Mouse (Mus musculus) neutrophil, adult 59 days (primary cell): ENCODE data around the gene Hira. TPM values are rescaled to one million over a fixed set of nuclear protein-coding genes. Genes with fewer than 3 reads are reported as not detected.

Source experiments
- total RNA-seq, 2 experiments: library from RNA; stranded (reverse); gene quantifications; 1 replicate in 1 of 2; 2 replicates in 1 of 2; pipeline ENCODE4 v1.2.4; 2023

Hira gene
- total RNA-seq, result 10 to 100 TPM; 45.9 to 50.2 TPM

GRCm38 (mm10) chr16:18876442-18877308 is at the start of gene Hira, which contains the start of gene Mrpl40:
Gene Hira (plus strand): TSS chr16:18877037.
Gene Mrpl40 (minus strand): TSS chr16:18876862.

GRCm38 (mm10) chr16:18836468-18837208 is 40.2 kb upstream of the Hira start, which contains the start of the genes 2510002D24Rik and Gm28539:
Gene 2510002D24Rik (plus strand): TSS chr16:18836578.
Gene Gm28539 (plus strand): TSS chr16:18836584.

Other genes with a start within 250 kb of the Hira start
- gene Sept5, start 247.1 kb upstream of the Hira start, total RNA-seq, result 100 to 1,000 TPM; 177 to 200 TPM
- gene Cldn5, start 100.2 kb upstream of the Hira start, total RNA-seq, result under 1 TPM in 1 of 2 experiments, not detected in 1; 0.35 TPM
- gene Ufd1, start 65.3 kb upstream of the Hira start, total RNA-seq, result 10 to 100 TPM; 61.3 to 67.0 TPM
- 10 to 100 TPM; 36.6 to 36.7 TPM for gene Cdc45, start 65.0 kb upstream of the Hira start, total RNA-seq
- 1 to 10 TPM; 6.6 to 9.2 TPM for gene 2510002D24Rik, start 40.5 kb upstream of the Hira start, total RNA-seq
- 1 to 10 TPM; 3.6 to 7.0 TPM for gene Gm28539, start 40.5 kb upstream of the Hira start, total RNA-seq
- gene Mrpl40, start 175 bp upstream of the Hira start, total RNA-seq, result 10 to 100 TPM; 25.3 to 27.8 TPM